Mouse (Mus musculus) ES-E14 (cell line): ENCODE data around the gene Olfr68.

Experiments used
- HCFC1 ChIP-seq: IDR thresholded peaks from 2 replicates; pipeline ENCODE4 v1.6.1; 2012; ENCODE audit warnings: low read length, inconsistent platforms, borderline replicate concordance; ENCODE audit not compliant: insufficient read depth
- MAFK ChIP-seq: IDR thresholded peaks from 2 replicates; pipeline ENCODE4 v1.6.1; 2014; ENCODE audit warnings: mild to moderate bottlenecking, low read depth, low read length, inconsistent platforms; ENCODE audit not compliant: insufficient read depth
- ZC3H11A ChIP-seq: IDR thresholded peaks from 2 replicates; pipeline ENCODE4 v1.6.1; 2012; ENCODE audit warnings: low read depth, mild to moderate bottlenecking, inconsistent platforms, low read length, borderline replicate concordance
- ZNF384 ChIP-seq: IDR thresholded peaks from 2 replicates; pipeline ENCODE4 v1.6.1; 2012; ENCODE audit warnings: low read depth, low read length, inconsistent platforms

GRCm38 (mm10) chr7:103808971-103809800 is 29.7 kb upstream of the Olfr68 start:
- TF ChIP-seq ZNF384, result no peak
- no peak for TF ChIP-seq ZC3H11A
- TF ChIP-seq HCFC1, result no peak
- no peak for TF ChIP-seq MAFK
